Mouse (Mus musculus) inflammation-experienced regulatory T-cells, adult 6 months (primary cell): ENCODE measurements around the gene Slc6a11. TPM values are rescaled to one million over a fixed set of nuclear protein-coding genes. Genes with fewer than 3 reads are reported as not detected.

Source experiments
- ATAC-seq: one replicate; pipeline ENCODE4 v1.8.0; 2017
- polyA plus RNA-seq, 3 experiments: library from polyadenylated mRNA; unstranded; fragments of 100-300 nt; shearing (Covaris generic); gene quantifications; one replicate each; pipeline ENCODE4 v1.2.1; 2017

The Slc6a11 gene
- polyA plus RNA-seq = not detected

GRCm38 (mm10) chr6:114131122-114131872, at the start of gene Slc6a11:
Slc6a11 (plus strand) TSS chr6:114131241.
- ATAC-seq = no peak

DNA sequence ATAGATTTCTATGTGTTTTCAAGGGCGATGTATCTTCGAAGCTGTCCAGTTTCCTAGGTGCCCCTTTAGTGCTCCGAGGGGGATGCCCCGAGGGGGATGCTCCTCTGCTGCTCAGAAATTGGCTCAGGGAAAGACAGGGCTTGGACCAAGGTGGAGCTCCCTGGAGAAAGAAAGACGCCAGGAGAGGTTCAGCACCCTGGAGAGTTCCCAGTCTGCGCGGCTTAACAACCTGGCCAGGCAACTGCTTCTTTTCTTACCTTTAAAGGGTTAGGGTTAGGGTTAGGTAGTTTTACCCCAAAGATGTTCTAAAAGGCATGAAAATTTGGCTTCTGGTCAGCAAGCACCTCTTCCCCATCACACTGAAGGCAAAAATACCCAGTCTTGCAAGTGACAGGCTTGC, 43.9 kb upstream of the Slc6a11 start:
- no peak for ATAC-seq

DNA sequence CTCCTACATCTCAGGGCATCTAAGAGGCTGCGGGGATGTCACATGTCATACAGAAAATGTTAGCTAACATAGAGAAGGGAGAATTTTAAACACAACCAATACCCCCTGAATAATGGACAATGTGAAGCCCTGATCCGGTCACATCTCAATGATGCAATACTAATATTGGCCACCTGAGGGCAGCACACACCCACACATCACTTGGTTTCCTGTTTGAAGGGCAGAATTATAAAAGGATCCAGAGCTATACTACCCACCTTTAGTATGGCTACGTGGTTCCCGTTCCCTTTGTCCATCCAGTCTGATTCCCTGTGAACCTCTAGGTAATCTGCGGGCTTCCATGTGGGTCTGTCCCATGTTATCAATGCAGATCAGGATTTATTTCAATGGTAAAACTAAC, 41.4 kb upstream of the Slc6a11 start:
- ATAC-seq = no peak

GRCm38 (mm10) chr6:114092216-114092615, 38.8 kb upstream of the Slc6a11 start:
- ATAC-seq = no peak

DNA sequence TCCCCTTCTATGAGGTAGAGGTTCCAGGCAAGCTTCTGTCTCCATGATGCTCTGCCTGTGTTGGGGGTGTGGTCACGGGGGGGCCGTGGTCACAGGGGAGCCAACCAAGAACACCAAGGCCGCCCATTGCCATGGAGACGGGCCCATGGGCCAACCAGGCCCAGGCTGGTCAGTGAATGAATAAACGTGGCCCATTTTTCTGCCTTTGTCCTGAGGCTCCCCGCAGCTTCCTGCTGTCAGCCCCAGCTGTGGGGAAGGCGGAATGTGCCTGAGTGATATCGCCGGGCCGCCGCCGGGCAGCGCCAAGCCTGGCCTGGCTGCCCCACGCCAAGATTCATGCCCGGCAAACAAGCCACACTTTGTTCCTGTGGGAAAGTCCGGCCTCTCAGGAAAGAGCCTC, 36.8 kb upstream of the Slc6a11 start:
- ATAC-seq = no peak

DNA sequence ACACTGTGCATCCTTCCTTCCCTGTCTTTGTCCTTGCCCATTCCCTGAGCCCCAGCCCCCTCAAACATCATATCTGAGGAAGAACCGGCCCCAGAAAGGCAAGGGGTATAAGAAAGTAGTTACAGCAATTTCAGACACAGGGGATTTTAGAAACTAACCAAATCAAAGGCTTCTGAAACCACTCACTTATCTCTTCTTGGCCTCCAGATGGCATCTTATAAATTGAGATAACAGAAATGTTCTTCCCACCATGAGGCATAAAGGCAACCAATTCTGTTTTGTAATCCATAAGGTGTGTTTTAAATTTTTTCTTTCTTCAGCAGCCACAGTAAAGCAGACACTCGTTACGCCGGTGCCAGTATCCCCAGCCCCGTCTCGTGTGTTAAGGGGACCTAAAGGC, 34.5 kb upstream of the Slc6a11 start:
- no peak for ATAC-seq

DNA sequence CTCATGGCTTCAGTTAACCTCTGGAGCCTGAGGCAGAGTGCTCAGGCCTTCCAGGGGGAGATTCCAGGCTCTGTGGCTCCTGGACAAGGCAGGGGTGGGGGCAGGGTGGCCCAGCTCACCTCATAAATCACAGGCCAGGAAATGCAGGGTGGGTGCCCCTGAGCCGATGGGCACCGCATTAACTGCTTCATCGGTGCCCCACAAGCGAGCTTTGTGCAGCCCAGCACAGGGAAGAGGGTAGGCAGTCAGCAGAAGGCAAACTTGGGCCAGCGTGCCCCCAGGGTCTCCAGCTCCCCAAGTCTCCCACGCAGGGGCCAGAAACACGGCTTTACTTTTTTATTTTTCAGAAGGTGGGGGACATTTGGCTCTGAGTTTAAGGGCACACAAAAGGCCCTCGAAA, 29.1 kb upstream of the Slc6a11 start:
- no peak for ATAC-seq

- ATAC-seq = no peak
Measured at GRCm38 (mm10) chr6:114119507-114119906, 11.5 kb upstream of the Slc6a11 start.

DNA sequence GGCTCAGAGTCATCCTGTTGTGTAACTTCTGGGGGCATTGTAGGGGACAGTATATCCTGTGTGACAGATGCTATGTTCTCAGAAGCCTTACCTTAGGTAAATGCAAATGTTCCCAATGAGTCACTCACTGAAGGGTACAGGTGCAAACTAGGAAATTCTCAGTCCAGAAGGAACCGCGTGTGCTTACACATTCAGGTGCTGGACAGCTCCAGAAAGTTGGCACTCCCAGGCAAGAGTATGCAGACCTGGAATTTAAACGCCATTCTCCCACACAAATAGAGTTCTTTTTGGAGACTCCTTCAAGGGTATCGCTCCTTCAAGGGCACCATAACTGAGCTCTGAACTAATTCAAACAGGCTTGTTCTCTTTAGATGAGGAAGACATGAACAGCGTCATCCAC, 5.5 kb upstream of the Slc6a11 start:
- no peak for ATAC-seq

DNA sequence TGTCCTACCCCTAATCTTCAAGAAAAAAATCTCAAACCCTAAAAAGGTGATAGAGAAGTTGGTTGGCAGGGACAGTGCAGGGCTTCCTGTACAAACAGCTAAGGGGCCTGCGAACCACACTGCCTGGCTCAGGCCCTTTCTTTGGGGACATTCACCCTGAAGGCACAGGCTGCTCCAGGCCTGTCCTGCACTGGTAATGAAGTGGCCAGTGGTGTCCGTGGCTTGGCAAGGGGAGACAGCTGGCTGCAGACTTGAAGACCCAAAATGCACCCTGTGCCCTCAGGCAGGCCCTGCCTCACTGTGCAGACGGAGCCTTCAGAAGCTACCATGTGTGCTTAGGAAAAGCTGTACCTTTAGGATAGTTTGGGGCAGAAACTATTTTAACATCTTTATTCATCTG, 1.4 kb downstream of the Slc6a11 start:
- ATAC-seq = no peak

- ATAC-seq = no peak
Measured at GRCm38 (mm10) chr6:114132916-114133315, 1.9 kb downstream of the Slc6a11 start.

- no peak for ATAC-seq
Measured at GRCm38 (mm10) chr6:114138970-114139369, 7.9 kb downstream of the Slc6a11 start.

- no peak for ATAC-seq
Measured at GRCm38 (mm10) chr6:114141481-114141880, 10.4 kb downstream of the Slc6a11 start.

DNA sequence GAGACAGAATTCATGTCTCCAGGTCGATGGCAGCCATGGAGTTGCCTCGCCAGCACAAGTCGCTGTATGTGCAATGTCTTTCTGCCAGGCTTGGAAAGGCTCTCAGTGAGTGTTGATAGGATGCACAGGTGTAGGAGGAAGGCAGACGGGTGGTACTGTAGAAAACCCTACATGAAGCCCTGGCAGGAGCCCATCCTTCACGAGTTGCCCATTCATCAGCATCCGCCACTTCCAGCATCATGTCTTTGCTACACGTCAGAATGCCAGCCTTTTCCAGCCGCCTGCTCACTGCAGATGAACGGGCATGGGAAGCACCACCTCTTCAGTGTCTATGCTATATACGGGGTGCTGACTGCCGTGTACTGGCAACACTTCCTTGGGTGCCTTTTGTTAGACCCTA, 11.4 kb downstream of the Slc6a11 start:
- ATAC-seq = no peak

DNA sequence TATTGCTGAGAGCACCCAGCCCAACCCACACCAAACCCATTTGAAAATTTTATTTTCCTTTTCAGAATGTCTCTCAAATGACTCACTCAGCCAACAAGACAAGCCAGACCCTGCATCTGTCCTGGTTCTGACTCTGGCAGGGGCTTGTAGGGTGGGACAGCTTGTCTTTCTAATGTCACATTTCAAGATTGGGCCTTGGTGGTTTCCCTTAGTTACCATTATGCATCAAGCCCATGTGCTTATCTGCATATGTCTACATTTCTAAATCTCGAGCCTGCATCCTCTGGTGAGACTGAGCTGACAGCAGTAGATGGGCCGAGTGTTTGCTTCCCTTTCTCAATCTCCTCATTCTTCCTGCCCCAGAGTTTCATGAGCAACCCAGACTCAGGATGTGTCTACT, 12.5 kb downstream of the Slc6a11 start:
- ATAC-seq = no peak

- no peak for ATAC-seq
Measured at GRCm38 (mm10) chr6:114144447-114145105, 13.5 kb downstream of the Slc6a11 start.

DNA sequence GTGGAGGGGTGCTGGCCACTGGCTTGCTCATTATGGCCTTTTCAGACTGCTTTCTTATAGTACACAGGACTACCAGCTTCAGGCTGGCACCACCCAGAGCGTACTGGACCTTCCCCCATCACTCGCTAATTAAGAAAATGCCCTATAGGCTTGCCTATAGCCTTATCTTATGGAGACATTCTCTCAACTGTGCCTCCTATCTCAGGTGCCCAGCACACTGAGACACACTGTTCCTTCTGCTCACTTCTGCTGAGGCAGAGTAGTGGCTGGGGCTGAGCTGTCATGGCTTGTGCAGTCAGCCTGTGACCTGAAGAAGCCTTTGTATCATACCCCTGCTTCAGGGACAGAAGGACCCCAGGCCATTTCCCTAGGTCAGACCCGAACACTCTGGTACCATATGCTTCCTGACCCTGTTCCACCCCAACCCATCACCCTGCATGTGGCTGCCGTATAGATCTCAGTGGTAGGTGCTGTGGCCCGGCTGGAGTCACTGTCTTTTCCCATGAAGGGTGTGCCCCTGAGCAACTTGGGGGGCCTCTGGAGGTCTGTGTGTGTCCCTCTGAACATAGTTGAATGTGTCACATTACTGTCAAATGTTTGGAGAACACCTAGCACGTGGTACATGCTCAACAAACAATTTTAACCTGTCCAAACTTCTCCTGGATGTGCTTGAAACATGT, 14.7 kb downstream of the Slc6a11 start:
- no peak for ATAC-seq

DNA sequence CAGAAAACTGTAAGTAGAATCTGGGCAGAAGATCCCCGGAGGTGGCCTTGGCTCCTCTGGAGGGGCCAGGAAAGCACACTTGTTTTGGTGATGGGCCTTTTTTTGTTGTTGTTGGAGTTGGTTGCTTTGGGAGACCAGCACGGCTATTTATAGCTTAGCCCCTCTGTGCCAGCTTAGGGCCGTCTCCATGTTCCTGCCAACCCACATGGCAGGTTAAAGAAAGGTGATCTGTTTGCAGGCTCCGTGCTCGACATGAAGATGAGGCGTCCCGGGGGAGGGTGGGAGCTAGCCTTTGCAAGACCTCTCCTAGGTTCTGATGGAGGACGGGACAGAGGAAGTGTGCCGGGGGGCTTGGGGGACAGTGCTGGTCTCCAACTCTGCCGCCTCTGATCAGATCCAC, 24.7 kb downstream of the Slc6a11 start:
- ATAC-seq = no peak

DNA sequence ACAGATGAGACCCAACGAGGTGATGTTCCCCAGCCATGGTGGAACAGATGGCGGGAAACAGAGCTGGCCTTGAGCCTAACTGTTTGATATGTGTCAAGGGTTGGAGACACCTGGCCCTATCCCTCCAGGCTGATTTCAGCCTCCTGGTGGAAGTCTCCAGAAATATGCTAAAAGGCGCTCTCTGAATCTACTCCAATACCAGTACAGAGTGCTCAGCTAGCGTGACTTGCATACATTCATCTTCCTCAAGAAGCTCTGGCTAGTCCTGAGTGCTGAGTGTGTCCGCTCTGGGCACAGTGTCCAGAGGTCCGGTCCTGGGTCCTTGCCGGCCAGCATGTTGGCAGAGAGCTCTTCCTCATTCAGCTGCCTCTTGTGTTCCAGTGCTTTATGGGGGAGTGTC, 27.8 kb downstream of the Slc6a11 start:
- no peak for ATAC-seq

- no peak for ATAC-seq
Measured at GRCm38 (mm10) chr6:114160732-114161131, 29.7 kb downstream of the Slc6a11 start.

- no peak for ATAC-seq
Measured at GRCm38 (mm10) chr6:114174052-114174397, 43.0 kb downstream of the Slc6a11 start.

DNA sequence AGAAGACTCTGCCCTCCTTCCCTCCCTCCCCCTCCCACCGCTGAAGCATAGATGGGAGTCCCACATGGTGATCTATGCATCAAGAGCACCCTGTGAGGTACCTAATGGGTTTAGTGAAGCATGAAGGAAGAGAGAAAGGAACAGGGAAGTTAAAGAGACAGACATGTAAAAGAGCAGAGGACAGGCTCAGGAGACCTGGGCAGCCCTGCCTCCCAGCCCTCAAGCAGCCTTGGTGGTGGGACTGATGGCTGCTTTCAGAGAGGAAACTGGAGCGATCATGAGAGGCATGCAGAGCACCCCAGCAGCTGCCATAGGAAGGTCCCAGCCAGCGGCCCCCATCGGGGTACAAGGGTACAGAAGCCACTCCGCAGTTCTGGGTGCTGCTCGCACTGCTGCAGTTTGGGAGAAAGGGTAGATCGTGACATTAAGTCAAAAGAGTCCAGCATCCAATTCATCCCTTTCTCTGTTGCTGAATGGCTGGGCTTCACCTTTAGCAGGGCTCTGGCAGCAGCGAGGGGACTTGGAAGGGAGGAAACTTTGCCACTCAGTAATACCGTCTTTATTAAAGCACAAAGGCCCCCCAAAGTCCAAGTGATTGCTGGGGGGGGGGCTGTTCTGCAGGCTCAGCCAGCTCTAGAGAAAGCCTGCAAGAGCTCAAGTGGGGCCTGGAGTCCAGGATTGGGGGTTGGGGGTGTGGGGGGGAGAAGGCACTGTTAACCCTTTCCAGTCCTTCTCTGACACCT, 43.5 kb downstream of the Slc6a11 start:
- no peak for ATAC-seq

DNA sequence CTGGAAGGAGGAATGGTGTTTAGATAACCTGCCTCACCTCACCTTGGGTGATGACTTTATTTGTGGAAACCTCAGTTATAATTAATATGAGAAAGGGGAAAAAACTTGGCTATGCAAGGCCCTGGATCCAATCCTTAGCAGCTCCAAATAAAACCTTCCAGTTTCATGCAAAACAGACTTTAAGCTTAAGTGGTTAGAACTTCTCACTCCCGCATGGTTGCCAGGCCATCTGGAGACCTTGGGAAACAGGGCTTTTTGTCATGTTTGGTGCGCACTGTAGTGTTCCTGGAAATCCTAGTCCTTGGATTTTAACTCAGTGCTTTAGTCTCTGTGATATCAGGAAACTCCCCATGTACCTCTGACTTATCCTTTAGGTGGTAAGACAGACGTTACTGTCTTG, 47.1 kb downstream of the Slc6a11 start:
- ATAC-seq = no peak
